Mouse (Mus musculus) brain, embryonic 14.5 days (tissue): ENCODE results near the gene Ttc28.

Source experiments
- CTCF ChIP-seq: fragments of 200-500 bp; IDR thresholded peaks from 2 replicates; pipeline ENCODE4 v1.5.1; 2012; ENCODE audit warnings: inconsistent platforms, mild to moderate bottlenecking, moderate library complexity, borderline replicate concordance; ENCODE audit not compliant: insufficient read depth, insufficient read length; ENCODE audit errors: extremely low read depth
- POLR2A ChIP-seq: fragments of 200-500 bp; IDR thresholded peaks from 2 replicates; pipeline ENCODE4 v1.6.1; 2012; ENCODE audit warnings: mild to moderate bottlenecking, inconsistent platforms, borderline replicate concordance; ENCODE audit not compliant: poor library complexity, insufficient read depth, insufficient read length, severe bottlenecking; ENCODE audit errors: extremely low read depth

DNA sequence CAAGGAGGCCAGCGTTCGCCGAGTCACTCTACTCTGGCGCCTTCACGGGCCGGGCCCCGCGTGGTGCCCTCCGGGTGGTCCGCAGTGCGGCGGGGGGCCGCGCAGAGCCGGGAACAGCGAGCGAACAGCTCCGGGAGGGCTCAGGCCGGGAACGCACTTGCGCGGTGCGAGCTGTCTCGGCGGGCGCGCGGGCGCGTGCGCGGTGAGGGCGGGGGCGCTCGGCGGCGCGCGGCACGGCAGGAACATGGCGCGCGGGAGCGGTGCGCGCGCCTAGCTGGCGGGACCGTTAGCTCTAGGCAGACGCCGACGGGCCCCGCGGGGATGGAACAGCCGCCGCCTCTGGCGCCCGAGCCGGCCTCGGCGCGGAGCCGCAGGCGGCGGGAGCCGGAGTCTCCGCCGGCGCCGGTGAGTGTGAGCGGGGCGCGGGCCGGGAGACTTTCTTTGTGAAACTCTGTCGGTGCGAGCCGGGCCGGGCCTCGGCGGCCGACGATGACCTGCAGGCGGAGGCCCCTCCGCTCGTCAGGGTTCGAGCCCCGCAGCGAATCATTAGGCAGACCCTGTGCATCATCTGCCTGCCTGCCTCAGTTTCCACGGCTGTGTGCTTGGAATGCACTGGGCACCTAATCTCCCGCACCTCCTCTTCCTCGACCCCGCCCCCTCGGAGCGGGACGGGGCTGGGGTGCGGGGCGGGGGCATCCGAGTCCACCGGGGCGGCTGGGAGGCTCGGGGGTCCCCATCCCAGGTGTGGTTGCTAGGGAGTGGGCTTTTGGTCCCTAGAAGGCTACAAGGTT lies at the start of gene Ttc28:
- TF ChIP-seq CTCF (no peak), POLR2A (peak; percentile 91)
